ENCODE assay signal across 1 mouse cellular context in genomic region chr7:92741152-92741860, GRCm38 (mm10).
A peak's percentile ranks its signal among the peaks of the same experiment; 100 is the strongest.
TF ChIP-seq lines count a peak whose summit lies in the region.

Rab30 (plus strand) TSS chr7:92741603.

TF ChIP-seq in CH12.LX, 34 proteins besides CTCF, POLR2A, EP300 and RAD21 (continued from another document):
- TF ChIP-seq SIN3A (IDR thresholded peaks at IDR 0.05; ENCODE audit: low read length) = peak; percentile 83
- TF ChIP-seq CHD2 (IDR thresholded peaks at IDR 0.05; ENCODE audit: low read length) = peak; percentile 71
- TF ChIP-seq ZC3H11A (IDR thresholded peaks at IDR 0.05; ENCODE audit: low read depth, low read length) = no peak
- peak; percentile 87 for TF ChIP-seq MAZ (IDR thresholded peaks at IDR 0.05; ENCODE audit: low read depth, low read length)
- peak; percentile 81 for TF ChIP-seq NELFE (IDR thresholded peaks at IDR 0.05; ENCODE audit: low read depth, low read length)
- no peak for TF ChIP-seq ZKSCAN1 (IDR thresholded peaks at IDR 0.05; ENCODE audit: borderline replicate concordance, low read depth, low read length)
- TF ChIP-seq NRF1 (IDR thresholded peaks at IDR 0.05; ENCODE audit: low read depth, low read length) = peak; percentile 86
- TF ChIP-seq GABPA (IDR thresholded peaks at IDR 0.05; ENCODE audit: insufficient replicate concordance, low read depth, low read length) = peak; percentile 88; the same call in 1 of the 2 replicates
- peak; percentile 18 for TF ChIP-seq SMC3 (IDR thresholded peaks at IDR 0.05; ENCODE audit: low read depth, low read length)
- TF ChIP-seq TBP (conservative IDR thresholded peaks at IDR 0.05; ENCODE audit: low read depth, low read length) = no peak
- peak; percentile 93 for TF ChIP-seq JUN (IDR thresholded peaks at IDR 0.05; ENCODE audit: insufficient read depth, low read depth, low read length)
- TF ChIP-seq RCOR1 (conservative IDR thresholded peaks at IDR 0.05; ENCODE audit: low read depth, low read length) = 0 out of 2 replicates have a peak, but pooled peaks have one; percentile 76
- no peak for TF ChIP-seq CHD1 (IDR thresholded peaks at IDR 0.05; ENCODE audit: low read depth, low read length)
